Mouse (Mus musculus): ENCODE measurements around the gene Snrnp48.

DNA sequence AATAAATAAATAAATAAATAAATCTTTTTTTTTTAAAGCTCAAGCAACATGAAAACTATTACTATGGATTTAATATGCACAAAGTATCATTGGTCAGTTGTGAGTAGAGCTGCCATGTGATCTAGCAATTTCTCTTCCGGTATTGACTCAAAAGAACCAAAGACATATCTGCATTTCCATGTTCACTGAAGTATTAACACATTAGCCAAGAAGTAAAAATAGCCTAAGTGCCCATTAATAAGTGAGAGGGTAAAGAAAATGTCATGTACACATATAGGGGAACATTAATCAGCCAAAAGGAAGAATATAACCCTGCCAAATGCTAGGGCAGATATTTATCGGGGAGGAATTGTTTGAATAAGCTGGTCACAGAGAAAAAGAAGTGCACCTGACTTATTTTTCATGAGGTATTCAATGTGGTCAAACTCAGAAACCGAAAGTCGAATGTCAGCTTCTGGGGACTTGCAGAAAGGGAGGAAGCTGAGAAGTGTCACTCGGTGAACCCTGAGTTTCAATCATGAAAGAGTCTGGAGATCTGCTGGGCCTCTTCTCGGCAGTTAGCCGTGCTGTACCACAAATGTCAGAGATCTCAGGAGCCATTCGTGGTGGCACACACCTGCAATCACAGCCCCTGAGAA, 64.4 kb downstream of the Snrnp48 start:
- TF ChIP-seq POLR2A (IDR thresholded peaks at IDR 0.05; ENCODE audit: control insufficient read depth, low read depth, low read length) = no peak
- TF ChIP-seq CTCF (IDR thresholded peaks at IDR 0.05; ENCODE audit: control insufficient read depth, insufficient read depth, insufficient replicate concordance, low read depth, low read length) = no peak

All from testis, adult 2 months (tissue).